Comparison of ENCODE assay signal across 11 mouse cellular contexts in genomic region chr10:70121406-70121695, GRCm38 (mm10). TPM values are rescaled to one million over a fixed set of nuclear protein-coding genes. Genes with fewer than 3 reads are reported as not detected.
A peak's percentile ranks its signal among the peaks of the same experiment; 100 is the strongest.
DNase-seq lines count a peak whose midpoint lies in the region; ATAC-seq and TF ChIP-seq lines count a peak whose summit lies in the region.
"Had no signal": no experiment of that assay in that cellular context is flagged by ENCODE, and none has a peak within 500 bp of the region (broad histone marks: within the 10 kb centered on the region; RNA-seq: fewer than 3 reads in every experiment).

No protein-coding gene starts in this region.

- peaks cover 57% of the 10 kb centered on the region for H3K4me1 ChIP-seq in heart, embryonic 16.5 days (ENCODE audit: control insufficient read depth, insufficient read depth, low read length)
- peaks cover 4% of the 10 kb centered on the region for H3K4me1 ChIP-seq in bone marrow, adult 2 months (ENCODE audit: control insufficient read depth, insufficient read depth, low read length)
- H3K4me1 ChIP-seq in hindbrain, embryonic 14.5 days (replicated peaks; ENCODE audit: control insufficient read depth, insufficient read depth, low read length), result peaks cover 39% of the 10 kb centered on the region
- H3K4me1 ChIP-seq in midbrain, embryonic 13.5 days (replicated peaks), result peaks cover 57% of the 10 kb centered on the region

- DNase-seq in heart, postnatal 10 days, result no peak
- no peak for DNase-seq in hindbrain, embryonic 14.5 days (ENCODE audit: low spot score)
- no peak for DNase-seq in embryo, embryonic 10 days (ENCODE audit: low spot score)
- no peak for DNase-seq in lung, adult 18-20 months
- DNase-seq in B cell, adult 2 months, result no peak
- DNase-seq: kidney, postnatal 10 days had no signal

- 38% methylated on average over 8 of the region's 8 CpGs for WGBS in heart, embryonic 16.5 days
- WGBS in bone marrow, adult 2 months, result 55% methylated on average over 8 of the region's 8 CpGs
- 75% methylated on average over 8 of the region's 8 CpGs for WGBS in hindbrain, embryonic 14.5 days
- 84% methylated on average over 8 of the region's 8 CpGs for WGBS in midbrain, embryonic 13.5 days

- H3K9ac ChIP-seq in heart, embryonic 16.5 days (ENCODE audit: low read length), result peak overlapping the region; percentile 65
- no peak overlapping the region for H3K9ac ChIP-seq in hindbrain, embryonic 14.5 days
- H3K9ac ChIP-seq in midbrain, embryonic 13.5 days (replicated peaks), result no peak overlapping the region
- H3K9ac ChIP-seq: limb, embryonic 12.5 days had no signal

- TF ChIP-seq CTCF in bone marrow, adult 2 months (IDR thresholded peaks at IDR 0.05; ENCODE audit: control insufficient read depth, insufficient read depth, low read length), result no peak

- no peaks in the 10 kb centered on the region for H3K27me3 ChIP-seq in heart, embryonic 16.5 days (ENCODE audit: control insufficient read depth, insufficient read depth, low read length)
- no peaks in the 10 kb centered on the region for H3K27me3 ChIP-seq in hindbrain, embryonic 14.5 days (ENCODE audit: control insufficient read depth, insufficient read depth, low read length)
- H3K27me3 ChIP-seq in midbrain, embryonic 13.5 days, result no peaks in the 10 kb centered on the region
- H3K27me3 ChIP-seq: limb, embryonic 12.5 days had no signal

- peak overlapping the region; percentile 63 for H3K4me2 ChIP-seq in heart, embryonic 16.5 days (ENCODE audit: low read depth, low read length)
- H3K4me2 ChIP-seq in hindbrain, embryonic 14.5 days (replicated peaks), result no peak overlapping the region
- H3K4me2 ChIP-seq in midbrain, embryonic 13.5 days (replicated peaks), result no peak overlapping the region
- H3K4me2 ChIP-seq: limb, embryonic 12.5 days had no signal

- no peak for TF ChIP-seq POLR2A in bone marrow, adult 2 months (IDR thresholded peaks at IDR 0.05; ENCODE audit: borderline replicate concordance, control insufficient read depth, low read depth, low read length)

- H3K27ac ChIP-seq in heart, embryonic 16.5 days (ENCODE audit: low read length), result peak overlapping the region; percentile 95
- H3K27ac ChIP-seq in bone marrow, adult 2 months (ENCODE audit: control insufficient read depth, insufficient read depth, low read depth, low read length, poor library complexity), result peak overlapping the region; percentile 56
- H3K27ac ChIP-seq in hindbrain, embryonic 14.5 days, result peak overlapping the region; percentile 3
- H3K27ac ChIP-seq in midbrain, embryonic 13.5 days, result peak overlapping the region; percentile 69; the same call in 1 of the 2 replicates
- H3K27ac ChIP-seq: limb, embryonic 12.5 days had no signal

- no peaks in the 10 kb centered on the region for H3K9me3 ChIP-seq in heart, embryonic 16.5 days (replicated peaks; ENCODE audit: control insufficient read depth, low read length)
- no peaks in the 10 kb centered on the region for H3K9me3 ChIP-seq in hindbrain, embryonic 14.5 days (ENCODE audit: control insufficient read depth, low read length)
- H3K9me3 ChIP-seq in midbrain, embryonic 13.5 days, result no peaks in the 10 kb centered on the region
- H3K9me3 ChIP-seq: G1E; limb, embryonic 12.5 days had no signal

- intact Hi-C loops in heart, postnatal 10 days (cut with DNase I), result no loop called here

- ATAC-seq in heart, embryonic 16.5 days (replicated peaks; ENCODE audit: extremely low read depth, insufficient read depth, low FRiP score), result no peak
- ATAC-seq in hindbrain, embryonic 14.5 days (ENCODE audit: low FRiP score), result no peak
- ATAC-seq in midbrain, embryonic 13.5 days, result no peak

- H3K36me3 ChIP-seq in heart, embryonic 16.5 days (ENCODE audit: control insufficient read depth, insufficient read depth), result no peaks in the 10 kb centered on the region; the same call in 1 of the 2 replicates
- H3K36me3 ChIP-seq in hindbrain, embryonic 14.5 days (replicated peaks; ENCODE audit: control insufficient read depth, insufficient read depth), result no peaks in the 10 kb centered on the region
- H3K36me3 ChIP-seq in midbrain, embryonic 13.5 days, result no peaks in the 10 kb centered on the region
- H3K36me3 ChIP-seq: limb, embryonic 12.5 days had no signal

- no peak overlapping the region for H3K4me3 ChIP-seq in heart, embryonic 16.5 days (ENCODE audit: low read length)
- no peak overlapping the region for H3K4me3 ChIP-seq in bone marrow, adult 2 months (replicated peaks; ENCODE audit: control insufficient read depth, low read depth, low read length)
- no peak overlapping the region for H3K4me3 ChIP-seq in hindbrain, embryonic 14.5 days (replicated peaks; ENCODE audit: low read length)
- H3K4me3 ChIP-seq in midbrain, embryonic 13.5 days (replicated peaks), result no peak overlapping the region
- H3K4me3 ChIP-seq: limb, embryonic 12.5 days had no signal

RNA-seq across cellular contexts. Expression of gene Ccdc6, which starts 24.4 kb away (rescaled TPM):
- 13.1 and 14.0 TPM in 2 replicates for polyA plus RNA-seq in heart, embryonic 16.5 days (2015; fragmentation: Nextera tagmentation; extraction: Ambion mirVana)
- total RNA-seq in heart, postnatal 10 days (2021), result 10 to 100 TPM; 33.9 to 36.9 TPM
- polyA plus RNA-seq in bone marrow, adult 2 months (2011; ENCODE audit: insufficient read depth, insufficient read length, low replicate concordance, missing spikeins), result 17.0 and 19.1 TPM in 2 replicates
- 29.6 and 30.1 TPM in 2 replicates for polyA plus RNA-seq in hindbrain, embryonic 14.5 days (2014; fragmentation: Nextera tagmentation; extraction: Ambion mirVana)
- 21.1 and 21.7 TPM in 2 replicates for polyA plus RNA-seq in midbrain, embryonic 13.5 days (2015; fragmentation: Nextera tagmentation; extraction: Ambion mirVana)

Comparison
In these comparisons a context has a peak if more than half of its experiments do, and no peak if none do; other contexts are left out.
1. H3K27ac ChIP-seq: peak in every context shown above with its lines; median percentile 95 in heart, embryonic 16.5 days; 69 in midbrain, embryonic 13.5 days; 56 in bone marrow, adult 2 months; 3 in hindbrain, embryonic 14.5 days.